Mouse (Mus musculus): ENCODE results near the gene Nfatc3. TPM values are rescaled to one million over a fixed set of nuclear protein-coding genes. Genes with fewer than 3 reads are reported as not detected.

Gene Nfatc3
- polyA plus RNA-seq, 1 experiment = 12.6 TPM

GRCm38 (mm10) chr8:106017130-106017529 is 41.5 kb upstream of the Nfatc3 start:
- Histone ChIP-seq H3K79me2 (ENCODE audit: control insufficient read depth, insufficient read depth) (peaks cover 5% of the 10 kb centered on the region), H3ac (ENCODE audit: control insufficient read depth, insufficient read length, low read depth) (no peak overlapping the region), H3K27me3 (ENCODE audit: control insufficient read depth, insufficient read depth, insufficient read length) (no peaks in the 10 kb centered on the region), H3K4me3 (ENCODE audit: insufficient read depth, poor library complexity, severe bottlenecking) (no peak overlapping the region), H3K79me3 (ENCODE audit: low read depth) (no peaks in the 10 kb centered on the region), H3K36me3 (ENCODE audit: control insufficient read depth, insufficient read depth) (peaks cover 15% of the 10 kb centered on the region)
- TF ChIP-seq FOSL1 (IDR thresholded peaks at IDR 0.05; ENCODE audit: insufficient read depth, low read length, poor library complexity, severe bottlenecking) = no peak
- TF ChIP-seq CEBPB (IDR thresholded peaks at IDR 0.05; ENCODE audit: low read depth) = no peak
- no peak for TF ChIP-seq CTCF (IDR thresholded peaks at IDR 0.05; ENCODE audit: control insufficient read depth, insufficient read depth, insufficient read length)
- no peak for TF ChIP-seq USF1 (IDR thresholded peaks at IDR 0.05; ENCODE audit: low read depth)
- TF ChIP-seq MYOD1 (IDR thresholded peaks at IDR 0.05; ENCODE audit: control insufficient read depth, insufficient read length, low read depth) = no peak

- no peak overlapping the region for H3ac ChIP-seq (ENCODE audit: control insufficient read depth, insufficient read length, low read depth)
- no peaks in the 10 kb centered on the region for H3K79me3 ChIP-seq (ENCODE audit: low read depth)
- peaks cover 15% of the 10 kb centered on the region for H3K36me3 ChIP-seq (ENCODE audit: control insufficient read depth, insufficient read depth)
- no peak overlapping the region for H3K4me3 ChIP-seq (ENCODE audit: insufficient read depth, poor library complexity, severe bottlenecking)
- H3K79me2 ChIP-seq (ENCODE audit: control insufficient read depth, insufficient read depth) = no peaks in the 10 kb centered on the region
- no peaks in the 10 kb centered on the region for H3K27me3 ChIP-seq (ENCODE audit: control insufficient read depth, insufficient read depth, insufficient read length)
- TF ChIP-seq MYOD1 (IDR thresholded peaks at IDR 0.05; ENCODE audit: control insufficient read depth, insufficient read length, low read depth) = no peak
- no peak for TF ChIP-seq USF1 (IDR thresholded peaks at IDR 0.05; ENCODE audit: low read depth)
- no peak for TF ChIP-seq CEBPB (IDR thresholded peaks at IDR 0.05; ENCODE audit: low read depth)
- no peak for TF ChIP-seq FOSL1 (IDR thresholded peaks at IDR 0.05; ENCODE audit: insufficient read depth, low read length, poor library complexity, severe bottlenecking)
- no peak for TF ChIP-seq MYOG (IDR thresholded peaks at IDR 0.05; ENCODE audit: control insufficient read depth, extremely low read depth, insufficient read length)
- TF ChIP-seq MAX (IDR thresholded peaks at IDR 0.05) = no peak
- TF ChIP-seq CTCF (IDR thresholded peaks at IDR 0.05; ENCODE audit: control insufficient read depth, insufficient read depth, insufficient read length) = no peak
Measured at GRCm38 (mm10) chr8:106018039-106018438, 40.6 kb upstream of the Nfatc3 start.

DNA sequence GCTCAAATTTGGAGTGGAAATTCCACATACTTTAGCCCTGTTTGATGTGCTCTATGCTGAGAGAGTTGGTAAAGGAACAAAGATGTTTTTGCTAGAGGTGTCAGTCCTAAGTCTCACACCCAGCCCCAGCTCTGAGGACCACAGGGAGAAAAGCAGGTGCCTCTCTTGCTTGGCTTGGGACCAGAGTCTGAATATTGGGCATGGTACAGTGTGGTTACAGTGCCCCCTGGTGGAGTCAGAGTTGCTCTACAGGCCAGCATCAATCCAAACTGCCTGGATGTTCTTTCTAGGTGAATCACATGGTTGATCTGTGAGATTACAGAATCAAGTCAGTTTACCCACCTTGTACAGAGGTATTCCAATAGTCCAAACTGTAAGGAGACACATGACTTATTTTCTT is 36.2 kb upstream of the Nfatc3 start:
- no peak overlapping the region for H3ac ChIP-seq (ENCODE audit: control insufficient read depth, insufficient read length, low read depth)
- no peaks in the 10 kb centered on the region for H3K79me3 ChIP-seq (ENCODE audit: low read depth)
- no peaks in the 10 kb centered on the region for H3K79me2 ChIP-seq (ENCODE audit: control insufficient read depth, insufficient read depth)
- no peaks in the 10 kb centered on the region for H3K36me3 ChIP-seq (ENCODE audit: control insufficient read depth, insufficient read depth)
- H3K4me3 ChIP-seq (ENCODE audit: insufficient read depth, poor library complexity, severe bottlenecking) = no peak overlapping the region
- H3K27me3 ChIP-seq (ENCODE audit: control insufficient read depth, insufficient read depth, insufficient read length) = no peaks in the 10 kb centered on the region
- TF ChIP-seq MYOD1 (IDR thresholded peaks at IDR 0.05; ENCODE audit: control insufficient read depth, insufficient read length, low read depth) (no peak), CTCF (IDR thresholded peaks at IDR 0.05; ENCODE audit: control insufficient read depth, insufficient read depth, insufficient read length) (peak; percentile 81)

DNA sequence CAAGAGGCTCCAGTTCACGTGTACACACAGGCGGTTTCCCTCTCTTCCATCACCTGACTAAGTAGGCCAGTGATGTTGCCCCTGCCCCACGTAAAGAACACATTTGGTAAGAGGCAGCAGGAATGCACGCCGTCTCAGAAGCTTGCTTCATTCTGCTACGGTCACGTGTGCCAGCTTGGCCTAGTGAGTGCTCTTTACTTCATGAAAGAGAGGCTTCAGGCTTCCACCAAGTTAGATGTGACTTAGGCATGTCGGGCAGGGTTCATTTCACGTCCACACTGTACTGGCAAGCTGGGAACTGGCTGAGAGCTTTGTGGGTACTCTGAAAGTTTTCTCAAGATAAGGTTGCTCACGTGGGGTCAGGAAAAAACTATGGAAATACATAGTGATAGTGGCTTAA is 19.9 kb upstream of the Nfatc3 start:
- no peaks in the 10 kb centered on the region for H3K79me3 ChIP-seq (ENCODE audit: low read depth)
- no peak overlapping the region for H3ac ChIP-seq (ENCODE audit: control insufficient read depth, insufficient read length, low read depth)
- TF ChIP-seq CTCF (IDR thresholded peaks at IDR 0.05; ENCODE audit: control insufficient read depth, insufficient read depth, insufficient read length) = no peak
- no peak for TF ChIP-seq MYOG (IDR thresholded peaks at IDR 0.05; ENCODE audit: control insufficient read depth, extremely low read depth, insufficient read length)
- TF ChIP-seq USF1 (IDR thresholded peaks at IDR 0.05; ENCODE audit: low read depth) = no peak
- no peak for TF ChIP-seq MYOD1 (IDR thresholded peaks at IDR 0.05; ENCODE audit: control insufficient read depth, insufficient read length, low read depth)
- TF ChIP-seq CEBPB (IDR thresholded peaks at IDR 0.05; ENCODE audit: low read depth) = no peak
- TF ChIP-seq FOSL1 (IDR thresholded peaks at IDR 0.05; ENCODE audit: insufficient read depth, low read length, poor library complexity, severe bottlenecking) = no peak
- no peak for TF ChIP-seq MAX (IDR thresholded peaks at IDR 0.05)
- H3K36me3 ChIP-seq (ENCODE audit: control insufficient read depth, insufficient read depth) = no peaks in the 10 kb centered on the region
- no peaks in the 10 kb centered on the region for H3K79me2 ChIP-seq (ENCODE audit: control insufficient read depth, insufficient read depth)
- no peak overlapping the region for H3K4me3 ChIP-seq (ENCODE audit: insufficient read depth, poor library complexity, severe bottlenecking)
- H3K27me3 ChIP-seq (ENCODE audit: control insufficient read depth, insufficient read depth, insufficient read length) = no peaks in the 10 kb centered on the region

DNA sequence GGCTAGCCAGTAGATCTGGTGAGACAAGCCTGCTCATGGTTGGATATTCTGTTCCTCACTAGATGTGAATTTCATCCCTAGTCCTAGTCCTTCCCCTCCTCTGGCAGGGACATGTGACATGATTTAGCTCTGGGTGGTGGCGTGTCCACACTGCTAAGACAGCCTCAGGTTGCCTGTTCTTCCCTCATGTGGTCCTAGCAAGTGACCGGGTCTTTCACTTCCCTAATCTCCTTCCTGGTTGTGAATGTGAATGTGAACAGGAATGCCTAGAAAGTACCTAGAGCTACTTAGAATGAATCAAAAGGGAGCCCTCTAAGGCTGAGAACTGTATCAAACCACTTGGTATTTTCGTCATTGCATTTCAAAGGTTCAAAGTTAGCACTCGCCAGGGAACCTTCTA is 19.0 kb upstream of the Nfatc3 start:
- H3ac ChIP-seq (ENCODE audit: control insufficient read depth, insufficient read length, low read depth) = no peak overlapping the region
- no peaks in the 10 kb centered on the region for H3K79me2 ChIP-seq (ENCODE audit: control insufficient read depth, insufficient read depth)
- no peak overlapping the region for H3K4me3 ChIP-seq (ENCODE audit: insufficient read depth, poor library complexity, severe bottlenecking)
- no peaks in the 10 kb centered on the region for H3K79me3 ChIP-seq (ENCODE audit: low read depth)
- no peaks in the 10 kb centered on the region for H3K36me3 ChIP-seq (ENCODE audit: control insufficient read depth, insufficient read depth)
- H3K27me3 ChIP-seq (ENCODE audit: control insufficient read depth, insufficient read depth, insufficient read length) = no peaks in the 10 kb centered on the region
- no peak for TF ChIP-seq MYOD1 (IDR thresholded peaks at IDR 0.05; ENCODE audit: control insufficient read depth, insufficient read length, low read depth)
- no peak for TF ChIP-seq MYOG (IDR thresholded peaks at IDR 0.05; ENCODE audit: control insufficient read depth, extremely low read depth, insufficient read length)
- no peak for TF ChIP-seq CEBPB (IDR thresholded peaks at IDR 0.05; ENCODE audit: low read depth)
- TF ChIP-seq MAX (IDR thresholded peaks at IDR 0.05) = no peak
- no peak for TF ChIP-seq USF1 (IDR thresholded peaks at IDR 0.05; ENCODE audit: low read depth)
- TF ChIP-seq CTCF (IDR thresholded peaks at IDR 0.05; ENCODE audit: control insufficient read depth, insufficient read depth, insufficient read length) = no peak
- no peak for TF ChIP-seq FOSL1 (IDR thresholded peaks at IDR 0.05; ENCODE audit: insufficient read depth, low read length, poor library complexity, severe bottlenecking)

- no peaks in the 10 kb centered on the region for H3K36me3 ChIP-seq (ENCODE audit: control insufficient read depth, insufficient read depth)
- no peak for TF ChIP-seq MAX (IDR thresholded peaks at IDR 0.05)
Measured at GRCm38 (mm10) chr8:106040218-106040617, 18.4 kb upstream of the Nfatc3 start.

More at GRCm38 (mm10) chr8:106040218-106040617, 18.4 kb upstream of the Nfatc3 start:
- no peaks in the 10 kb centered on the region for H3K27me3 ChIP-seq (ENCODE audit: control insufficient read depth, insufficient read depth, insufficient read length)
- H3K79me3 ChIP-seq (ENCODE audit: low read depth) = no peaks in the 10 kb centered on the region
- H3K4me3 ChIP-seq (ENCODE audit: insufficient read depth, poor library complexity, severe bottlenecking) = no peak overlapping the region
- H3K79me2 ChIP-seq (ENCODE audit: control insufficient read depth, insufficient read depth) = no peaks in the 10 kb centered on the region
- H3ac ChIP-seq (ENCODE audit: control insufficient read depth, insufficient read length, low read depth) = no peak overlapping the region

Measured in C2C12 (cell line).